Mouse (Mus musculus): ENCODE measurements at regions not wholly inside any gene's neighbourhood (a gene's known extent, or its start where the extent isn't known, plus 50 kb on each side); places are given as distances from the start of the nearest gene placed in this dataset.

GRCm38 (mm10) chr1:128786941-128787569 is 195.0 kb upstream of the Cxcr4 start:
- H3K79me2 ChIP-seq (ENCODE audit: control insufficient read depth, insufficient read depth, low read length) = no peaks in the 10 kb centered on the region
- no peak overlapping the region for H3K27ac ChIP-seq (replicated peaks; ENCODE audit: insufficient read depth, low read depth, low read length)
- WGBS = 83% methylated on average over 14 of the region's 14 CpGs
- H3K36me3 ChIP-seq (ENCODE audit: control insufficient read depth, insufficient read depth, low read length) = no peaks in the 10 kb centered on the region
- TF ChIP-seq POLR2A (IDR thresholded peaks at IDR 0.05; ENCODE audit: extremely low read depth, insufficient read depth, low read length) (no peak), CTCF (IDR thresholded peaks at IDR 0.05; ENCODE audit: low read depth, low read length) (no peak)
- H3K4me3 ChIP-seq (ENCODE audit: insufficient read depth, low read depth, low read length) = no peak overlapping the region
- H3K9ac ChIP-seq (ENCODE audit: low read depth, low read length) = no peak overlapping the region
- H3K4me1 ChIP-seq (ENCODE audit: control insufficient read depth, insufficient read depth, low read length) = no peaks in the 10 kb centered on the region
- H3K27me3 ChIP-seq (ENCODE audit: control insufficient read depth, insufficient read depth, low read length) = no peaks in the 10 kb centered on the region
- DNase-seq (ENCODE audit: extremely low read depth, low read depth, low spot score) = no peak

DNA sequence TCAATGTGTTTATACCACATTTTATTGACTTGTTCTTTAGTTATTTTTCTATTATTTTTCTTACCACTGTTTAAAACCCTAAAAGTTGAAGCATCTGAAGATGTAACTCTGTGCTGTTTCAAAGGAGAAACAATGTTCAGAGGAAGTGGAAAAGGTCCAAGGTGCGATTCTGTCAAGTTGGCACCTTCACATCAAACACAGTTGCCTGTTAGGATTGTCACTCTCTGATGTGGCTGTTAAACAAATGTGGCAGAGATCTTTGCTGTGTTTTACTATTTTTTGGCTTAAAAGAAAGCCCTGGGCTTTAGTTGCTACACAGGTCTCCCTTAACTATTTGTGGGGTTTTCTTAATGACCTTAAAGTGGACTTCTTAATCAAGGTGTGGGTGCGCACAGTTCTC is 190.2 kb upstream of the Cxcr4 start:
- Histone ChIP-seq H3K4me1 (ENCODE audit: control insufficient read depth, insufficient read depth, low read length) (no peaks in the 10 kb centered on the region), H3K27me3 (ENCODE audit: control insufficient read depth, insufficient read depth, low read length) (no peaks in the 10 kb centered on the region), H3K36me3 (ENCODE audit: control insufficient read depth, insufficient read depth, low read length) (no peaks in the 10 kb centered on the region), H3K4me3 (ENCODE audit: insufficient read depth, low read depth, low read length) (no peak overlapping the region), H3K27ac (replicated peaks; ENCODE audit: insufficient read depth, low read depth, low read length) (no peak overlapping the region), H3K79me2 (ENCODE audit: control insufficient read depth, insufficient read depth, low read length) (no peaks in the 10 kb centered on the region), H3K9ac (ENCODE audit: low read depth, low read length) (no peak overlapping the region)
- 71% methylated on average over 2 of the region's 2 CpGs for WGBS
- DNase-seq (ENCODE audit: extremely low read depth, low read depth, low spot score) = no peak
- no peak for TF ChIP-seq CTCF (IDR thresholded peaks at IDR 0.05; ENCODE audit: low read depth, low read length)
- TF ChIP-seq POLR2A (IDR thresholded peaks at IDR 0.05; ENCODE audit: extremely low read depth, insufficient read depth, low read length) = no peak

DNA sequence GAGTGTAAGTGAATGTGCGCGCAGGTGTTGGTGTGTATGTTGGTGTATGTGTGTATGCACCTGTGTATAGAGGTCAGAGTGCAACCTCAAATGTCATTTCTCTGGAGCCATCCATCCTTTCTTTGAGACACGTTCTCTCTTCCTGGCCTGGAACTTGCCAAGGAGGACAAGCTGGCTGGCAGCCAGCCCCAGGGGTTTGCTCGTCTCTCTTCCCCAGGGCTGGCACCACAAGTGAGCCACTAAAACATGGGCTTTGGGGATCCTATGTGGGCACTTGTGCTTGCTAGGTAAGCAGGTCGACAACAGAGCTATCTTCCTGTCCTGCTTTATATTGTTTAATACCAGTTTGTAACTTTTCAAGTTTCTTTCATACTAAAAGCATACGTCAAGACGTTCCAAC is 189.8 kb upstream of the Cxcr4 start:
- H3K27me3 ChIP-seq (ENCODE audit: control insufficient read depth, insufficient read depth, low read length) = no peaks in the 10 kb centered on the region
- no peak overlapping the region for H3K4me3 ChIP-seq (ENCODE audit: insufficient read depth, low read depth, low read length)
- no peak overlapping the region for H3K9ac ChIP-seq (ENCODE audit: low read depth, low read length)
- no peaks in the 10 kb centered on the region for H3K36me3 ChIP-seq (ENCODE audit: control insufficient read depth, insufficient read depth, low read length)
- H3K79me2 ChIP-seq (ENCODE audit: control insufficient read depth, insufficient read depth, low read length) = no peaks in the 10 kb centered on the region
- no peak overlapping the region for H3K27ac ChIP-seq (replicated peaks; ENCODE audit: insufficient read depth, low read depth, low read length)
- DNase-seq (ENCODE audit: extremely low read depth, low read depth, low spot score) = no peak
- no peaks in the 10 kb centered on the region for H3K4me1 ChIP-seq (ENCODE audit: control insufficient read depth, insufficient read depth, low read length)
- TF ChIP-seq CTCF (IDR thresholded peaks at IDR 0.05; ENCODE audit: low read depth, low read length) = no peak
- no peak for TF ChIP-seq POLR2A (IDR thresholded peaks at IDR 0.05; ENCODE audit: extremely low read depth, insufficient read depth, low read length)
- WGBS = 73% methylated on average over 7 of the region's 7 CpGs

- H3K4me1 ChIP-seq (ENCODE audit: control insufficient read depth, insufficient read depth, low read length) = no peaks in the 10 kb centered on the region
- no peak overlapping the region for H3K4me3 ChIP-seq (ENCODE audit: insufficient read depth, low read depth, low read length)
- DNase-seq (ENCODE audit: extremely low read depth, low read depth, low spot score) = no peak
- H3K27me3 ChIP-seq (ENCODE audit: control insufficient read depth, insufficient read depth, low read length) = no peaks in the 10 kb centered on the region
- no peak overlapping the region for H3K9ac ChIP-seq (ENCODE audit: low read depth, low read length)
- H3K79me2 ChIP-seq (ENCODE audit: control insufficient read depth, insufficient read depth, low read length) = no peaks in the 10 kb centered on the region
- WGBS = 77% methylated on average over 4 of the region's 4 CpGs
- no peaks in the 10 kb centered on the region for H3K36me3 ChIP-seq (ENCODE audit: control insufficient read depth, insufficient read depth, low read length)
- no peak overlapping the region for H3K27ac ChIP-seq (replicated peaks; ENCODE audit: insufficient read depth, low read depth, low read length)
- no peak for TF ChIP-seq CTCF (IDR thresholded peaks at IDR 0.05; ENCODE audit: low read depth, low read length)
- TF ChIP-seq POLR2A (IDR thresholded peaks at IDR 0.05; ENCODE audit: extremely low read depth, insufficient read depth, low read length) = no peak
Measured at GRCm38 (mm10) chr1:128781311-128781710, 189.2 kb upstream of the Cxcr4 start.

- no peak overlapping the region for H3K27ac ChIP-seq (replicated peaks; ENCODE audit: insufficient read depth, low read depth, low read length)
- DNase-seq (ENCODE audit: extremely low read depth, low read depth, low spot score) = no peak
- no peaks in the 10 kb centered on the region for H3K27me3 ChIP-seq (ENCODE audit: control insufficient read depth, insufficient read depth, low read length)
- H3K9ac ChIP-seq (ENCODE audit: low read depth, low read length) = no peak overlapping the region
- TF ChIP-seq CTCF (IDR thresholded peaks at IDR 0.05; ENCODE audit: low read depth, low read length) (no peak), POLR2A (IDR thresholded peaks at IDR 0.05; ENCODE audit: extremely low read depth, insufficient read depth, low read length) (no peak)
- no peaks in the 10 kb centered on the region for H3K36me3 ChIP-seq (ENCODE audit: control insufficient read depth, insufficient read depth, low read length)
- no peak overlapping the region for H3K4me3 ChIP-seq (ENCODE audit: insufficient read depth, low read depth, low read length)
- WGBS = 93% methylated on average over 5 of the region's 5 CpGs
- H3K4me1 ChIP-seq (ENCODE audit: control insufficient read depth, insufficient read depth, low read length) = no peaks in the 10 kb centered on the region
- H3K79me2 ChIP-seq (ENCODE audit: control insufficient read depth, insufficient read depth, low read length) = no peaks in the 10 kb centered on the region
Measured at GRCm38 (mm10) chr1:128779586-128780158, 187.6 kb upstream of the Cxcr4 start.

- Histone ChIP-seq H3K79me2 (ENCODE audit: control insufficient read depth, insufficient read depth, low read length) (no peaks in the 10 kb centered on the region), H3K27ac (replicated peaks; ENCODE audit: insufficient read depth, low read depth, low read length) (no peak overlapping the region), H3K4me1 (ENCODE audit: control insufficient read depth, insufficient read depth, low read length) (peaks cover 3% of the 10 kb centered on the region; the same call in 1 of the 2 replicates), H3K36me3 (ENCODE audit: control insufficient read depth, insufficient read depth, low read length) (no peaks in the 10 kb centered on the region), H3K4me3 (ENCODE audit: insufficient read depth, low read depth, low read length) (no peak overlapping the region), H3K9ac (ENCODE audit: low read depth, low read length) (no peak overlapping the region), H3K27me3 (ENCODE audit: control insufficient read depth, insufficient read depth, low read length) (no peaks in the 10 kb centered on the region)
- DNase-seq (ENCODE audit: extremely low read depth, low read depth, low spot score) = no peak
- WGBS = 84% methylated on average over 3 of the region's 3 CpGs
- TF ChIP-seq CTCF (IDR thresholded peaks at IDR 0.05; ENCODE audit: low read depth, low read length) (no peak), POLR2A (IDR thresholded peaks at IDR 0.05; ENCODE audit: extremely low read depth, insufficient read depth, low read length) (no peak)
Measured at GRCm38 (mm10) chr1:128772440-128772839, 180.3 kb upstream of the Cxcr4 start.

Measured in liver, adult 2 months (tissue).